Mouse (Mus musculus) gastrocnemius, postnatal 10 days (tissue): ENCODE measurements around the gene Gm3558. TPM values are rescaled to one million over a fixed set of nuclear protein-coding genes. Genes with fewer than 3 reads are reported as not detected.
A peak's percentile ranks its signal among the peaks of the same experiment; 100 is the strongest.
"Not testable (repeated sequence)": the region's sequence is repeated elsewhere in the genome, so short reads cannot be mapped to it uniquely, and the experiment has no call there.

Source experiments
- DNase-seq: peaks from one replicate; pipeline ENCODE4 v3.0.0; 2021; ENCODE audit warnings: mixed read lengths
- long read RNA-seq, 2 experiments: library from polyadenylated mRNA; stranded (forward); transcript quantifications; one replicate each; pipeline ENCODE4 v2.0.0; 2021
- total RNA-seq, 2 experiments: library from RNA; stranded (reverse); gene quantifications; 2 replicates each; pipeline ENCODE4 v1.2.3; 2021

The Gm3558 gene
- total RNA-seq: 1 to 10 TPM; 3.2 to 4.4 TPM
- long read RNA-seq, experiment 1, partial matches to known transcripts: 0 of 12 reads
- long read RNA-seq, experiment 1, other reads (novel, unspliced or antisense): 12 of 12 reads
- long read RNA-seq, experiment 2, partial matches to known transcripts: 0 of 8 reads
- long read RNA-seq, experiment 2, other reads (novel, unspliced or antisense): 8 of 8 reads

DNA sequence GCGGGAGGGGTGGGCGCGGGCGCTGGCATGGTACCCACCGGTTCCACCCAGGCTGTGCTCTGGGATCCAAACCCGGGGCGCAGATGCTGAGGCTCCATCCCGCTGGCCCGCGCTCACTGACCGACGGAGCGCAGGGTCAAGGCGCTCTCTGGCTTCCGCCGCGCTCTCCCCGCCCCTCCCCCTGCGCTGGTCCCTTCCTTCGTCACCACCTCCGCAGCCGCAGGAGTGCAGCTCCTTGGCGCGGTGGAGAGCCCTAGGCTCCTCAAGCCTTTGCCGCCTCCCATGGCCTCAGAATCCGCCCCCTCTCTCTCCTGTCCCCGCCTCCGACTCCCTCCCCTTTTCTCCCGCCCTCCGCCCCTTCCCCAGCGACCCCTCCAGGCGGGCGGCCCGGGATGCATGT is at the start of gene Gm3558:
Gene Gm3558, minus strand, starts transcription at position 185 of the 400 bp plus-strand sequence.
- DNase-seq: not testable (repeated sequence)

DNA sequence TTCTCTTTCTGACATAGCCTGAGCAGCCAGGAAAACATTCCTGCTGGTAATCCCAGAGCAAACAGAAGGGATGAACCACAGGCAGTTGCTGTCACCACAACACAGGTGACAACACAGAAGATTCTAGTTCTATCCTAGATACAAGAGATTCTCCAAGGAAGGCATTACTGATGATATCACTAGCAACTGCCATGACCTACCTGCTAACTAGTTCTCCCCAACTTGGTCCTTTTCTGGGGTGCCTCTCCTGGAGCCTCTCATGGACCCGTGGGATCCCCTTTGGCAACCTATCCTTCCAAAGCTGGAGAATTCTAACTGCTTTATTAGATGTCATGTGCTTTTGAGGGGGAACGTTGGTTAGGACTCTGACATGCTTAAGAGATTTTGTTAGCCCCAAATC is 27.1 kb upstream of the Gm3558 start, which contains the start of gene Gm10338:
Gene Gm10338, minus strand, starts transcription at position 101 of the 400 bp plus-strand sequence.
- DNase-seq: not testable (repeated sequence)

DNA sequence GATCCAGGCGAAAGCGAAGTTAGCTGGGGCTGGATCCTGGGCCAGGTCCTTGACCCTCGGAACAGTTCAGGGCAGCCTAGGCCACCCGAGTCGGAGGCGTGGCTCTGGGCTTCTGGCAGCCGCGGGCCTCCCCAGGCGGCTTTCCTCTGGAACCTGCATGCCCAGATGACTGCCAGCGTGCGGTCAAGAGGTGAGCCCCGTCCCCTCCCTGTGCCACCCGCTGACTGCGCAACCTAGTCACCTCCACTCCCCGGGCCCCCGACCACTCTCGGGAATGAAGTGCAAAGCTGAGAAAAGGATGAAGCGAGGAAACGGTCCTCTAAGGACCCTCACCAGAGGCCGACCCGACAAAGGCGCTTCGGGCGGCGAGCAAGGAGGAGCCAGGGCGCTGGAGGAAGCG is 476 bp downstream of the Gm3558 start:
- DNase-seq: peak; percentile 3

- not testable (repeated sequence) for DNase-seq
Observed at GRCm38 (mm10) chr14:7567266-7567665, 1.1 kb downstream of the Gm3558 start.

Other genes starting within 250 kb of the Gm3558 start
- gene Gm5797, start 236.2 kb downstream of the Gm3558 start, total RNA-seq: not detected
- gene Gm8374, start 203.4 kb downstream of the Gm3558 start, total RNA-seq: not detected
- not detected for gene Gm3755, start 117.6 kb downstream of the Gm3558 start, total RNA-seq
- under 1 TPM; 0.16 to 0.47 TPM for gene Gm3752, start 84.8 kb downstream of the Gm3558 start, total RNA-seq
- gene Gm10338, start 27.0 kb upstream of the Gm3558 start, total RNA-seq: not detected
- gene Gm10128, start 75.4 kb upstream of the Gm3558 start, total RNA-seq: not detected
- gene Gm26661, start 223.0 kb upstream of the Gm3558 start, total RNA-seq: not detected
- gene Flnb, start 249.4 kb upstream of the Gm3558 start, total RNA-seq: 10 to 100 TPM; 29.5 to 30.8 TPM